Mouse (Mus musculus): Measurements from ENCODE around the gene Mfap5. TPM values are rescaled to one million over a fixed set of nuclear protein-coding genes. Genes with fewer than 3 reads are reported as not detected.

The Mfap5 gene
- total and polyA plus RNA-seq, 3 experiments: not detected

GRCm38 (mm10) chr6:122560427-122560826 is 54.8 kb downstream of the Mfap5 start:
- Histone ChIP-seq H3K4me1 (ENCODE audit: control insufficient read depth in 1 of 2, insufficient read depth in 2 of 2, low read length in 2 of 2) (peaks cover 4 to 9% of the 10 kb centered on the region in 2 experiments; a peak in 3 of 4 replicates), H3K9me3 (replicated peaks; ENCODE audit: insufficient read depth, low read length) (no peaks in the 10 kb centered on the region), H3K27me3 (ENCODE audit: control insufficient read depth in 1 of 2, insufficient read depth in 2 of 2, low read length in 2 of 2) (peaks cover 0 to 3% of the 10 kb centered on the region in 2 experiments; a peak in 1 of 4 replicates), H3K9ac (ENCODE audit: control insufficient read depth, low read depth, low read length, poor library complexity, severe bottlenecking) (peak overlapping the region; percentile 45), H3K4me3 (ENCODE audit: control insufficient read depth in 1 of 2, insufficient read depth in 1 of 2, low read depth in 2 of 2, low read length in 2 of 2) (peak overlapping the region; percentile 44 to 52), H3K79me2 (ENCODE audit: control insufficient read depth, insufficient read depth, low read length, poor library complexity) (no peaks in the 10 kb centered on the region), H3K36me3 (ENCODE audit: control insufficient read depth in 1 of 2, insufficient read depth in 2 of 2, low read length in 2 of 2) (peaks cover 0 to 10% of the 10 kb centered on the region in 2 experiments; a peak in 2 of 4 replicates), H3K27ac (ENCODE audit: control insufficient read depth, low read depth, low read length) (no peak overlapping the region; the same call in 1 of the 2 replicates)
- DNase-seq (ENCODE audit: low read depth, low spot score): peak; percentile 91
- TF ChIP-seq RAD21 (IDR thresholded peaks at IDR 0.05; ENCODE audit: low read depth, low read length) (peak; percentile 66), GATA1 (IDR thresholded peaks at IDR 0.05; ENCODE audit: low read depth, low read length) (no peak), MEF2A (IDR thresholded peaks at IDR 0.05; ENCODE audit: extremely low read depth, insufficient replicate concordance, low read depth, low read length, poor library complexity, severe bottlenecking) (no peak), HCFC1 (IDR thresholded peaks at IDR 0.05; ENCODE audit: low read depth, low read length) (peak; percentile 40; the same call in 1 of the 2 replicates), ZNF384 (IDR thresholded peaks at IDR 0.05; ENCODE audit: low read depth, low read length) (no peak), ZC3H11A (IDR thresholded peaks at IDR 0.05; ENCODE audit: low read depth, low read length) (peak; percentile 37), GABPA (IDR thresholded peaks at IDR 0.05; ENCODE audit: low read depth, low read length) (no peak), POLR2A (IDR thresholded peaks at IDR 0.05; ENCODE audit: control insufficient read depth in 1 of 2, insufficient read depth in 1 of 2, low read depth in 1 of 2, low read length in 2 of 2, poor library complexity in 1 of 2) (no peak), MAFK (IDR thresholded peaks at IDR 0.05; ENCODE audit: borderline replicate concordance, low read depth, low read length) (no peak), BHLHE40 (IDR thresholded peaks at IDR 0.05; ENCODE audit: borderline replicate concordance, low read depth, low read length) (no peak), USF1 (IDR thresholded peaks at IDR 0.05; ENCODE audit: low read depth, low read length) (no peak), UBTF (IDR thresholded peaks at IDR 0.05; ENCODE audit: borderline replicate concordance, insufficient read depth, low read depth, low read length) (no peak), SMC3 (IDR thresholded peaks at IDR 0.05; ENCODE audit: low read depth, low read length) (peak; percentile 65), ZKSCAN1 (IDR thresholded peaks at IDR 0.05; ENCODE audit: low read depth, low read length) (no peak), MYC (IDR thresholded peaks at IDR 0.05; ENCODE audit: low read depth, low read length) (peak; percentile 87), MYB (IDR thresholded peaks at IDR 0.05; ENCODE audit: low read depth, low read length) (no peak), TBP (IDR thresholded peaks at IDR 0.05; ENCODE audit: low read depth, low read length) (no peak), ETS1 (IDR thresholded peaks at IDR 0.05; ENCODE audit: low read depth, low read length) (0 out of 2 replicates have a peak, but pooled peaks have one; percentile 1), RCOR1 (IDR thresholded peaks at IDR 0.05; ENCODE audit: low read depth, low read length) (0 out of 2 replicates have a peak, but pooled peaks have one; percentile 6), SIN3A (IDR thresholded peaks at IDR 0.05; ENCODE audit: low read length) (peak; percentile 62), MAZ (IDR thresholded peaks at IDR 0.05; ENCODE audit: low read depth, low read length) (0 out of 2 replicates have a peak, but pooled peaks have one; percentile 21), JUND (IDR thresholded peaks at IDR 0.05; ENCODE audit: low read depth, low read length) (no peak), ELF1 (IDR thresholded peaks at IDR 0.05; ENCODE audit: low read depth, low read length) (peak; percentile 93), POLR2AphosphoS5 (IDR thresholded peaks at IDR 0.05; ENCODE audit: borderline replicate concordance, low read depth, low read length) (no peak), TCF12 (IDR thresholded peaks at IDR 0.05; ENCODE audit: low read depth, low read length) (no peak), CTCF (IDR thresholded peaks at IDR 0.05 in 2 of 3, conservative IDR thresholded peaks at IDR 0.05 in 1 of 3; ENCODE audit: control insufficient read depth in 1 of 3, insufficient read depth in 1 of 3, low read depth in 2 of 3, low read length in 3 of 3, poor library complexity in 1 of 3, severe bottlenecking in 1 of 3) (peak; percentile 78 to 90 (median 79)), KAT2A (conservative IDR thresholded peaks at IDR 0.05; ENCODE audit: low read depth, low read length) (no peak; the same call in 1 of the 2 replicates), NELFE (IDR thresholded peaks at IDR 0.05; ENCODE audit: low read depth, low read length) (no peak), EP300 (IDR thresholded peaks at IDR 0.05; ENCODE audit: low read depth in 1 of 2, low read length in 2 of 2) (0 out of 4 replicates have a peak, but pooled peaks of 1 of the 2 experiments have one; percentile 25), CHD1 (IDR thresholded peaks at IDR 0.05; ENCODE audit: low read depth, low read length) (no peak), MAX (IDR thresholded peaks at IDR 0.05; ENCODE audit: low read length) (peak; percentile 24), POLR2AphosphoS2 (IDR thresholded peaks at IDR 0.05; ENCODE audit: low read length) (no peak), CHD2 (IDR thresholded peaks at IDR 0.05; ENCODE audit: low read length) (no peak), USF2 (IDR thresholded peaks at IDR 0.05; ENCODE audit: borderline replicate concordance in 1 of 2, insufficient read depth in 1 of 2, low read depth in 1 of 2, low read length in 2 of 2) (no peak), NRF1 (IDR thresholded peaks at IDR 0.05; ENCODE audit: insufficient read depth, low read depth, low read length, poor library complexity, severe bottlenecking) (peak; percentile 43; the same call in 1 of the 2 replicates), MXI1 (IDR thresholded peaks at IDR 0.05; ENCODE audit: low read depth, low read length) (peak; percentile 67), E2F4 (IDR thresholded peaks at IDR 0.05; ENCODE audit: borderline replicate concordance, low read depth, low read length) (no peak)
